Mouse (Mus musculus): ENCODE measurements around the gene Rbms3. TPM values are rescaled to one million over a fixed set of nuclear protein-coding genes. Genes with fewer than 3 reads are reported as not detected.

Rbms3 gene
- polyA plus RNA-seq, 1 experiment: 16.5 TPM

DNA sequence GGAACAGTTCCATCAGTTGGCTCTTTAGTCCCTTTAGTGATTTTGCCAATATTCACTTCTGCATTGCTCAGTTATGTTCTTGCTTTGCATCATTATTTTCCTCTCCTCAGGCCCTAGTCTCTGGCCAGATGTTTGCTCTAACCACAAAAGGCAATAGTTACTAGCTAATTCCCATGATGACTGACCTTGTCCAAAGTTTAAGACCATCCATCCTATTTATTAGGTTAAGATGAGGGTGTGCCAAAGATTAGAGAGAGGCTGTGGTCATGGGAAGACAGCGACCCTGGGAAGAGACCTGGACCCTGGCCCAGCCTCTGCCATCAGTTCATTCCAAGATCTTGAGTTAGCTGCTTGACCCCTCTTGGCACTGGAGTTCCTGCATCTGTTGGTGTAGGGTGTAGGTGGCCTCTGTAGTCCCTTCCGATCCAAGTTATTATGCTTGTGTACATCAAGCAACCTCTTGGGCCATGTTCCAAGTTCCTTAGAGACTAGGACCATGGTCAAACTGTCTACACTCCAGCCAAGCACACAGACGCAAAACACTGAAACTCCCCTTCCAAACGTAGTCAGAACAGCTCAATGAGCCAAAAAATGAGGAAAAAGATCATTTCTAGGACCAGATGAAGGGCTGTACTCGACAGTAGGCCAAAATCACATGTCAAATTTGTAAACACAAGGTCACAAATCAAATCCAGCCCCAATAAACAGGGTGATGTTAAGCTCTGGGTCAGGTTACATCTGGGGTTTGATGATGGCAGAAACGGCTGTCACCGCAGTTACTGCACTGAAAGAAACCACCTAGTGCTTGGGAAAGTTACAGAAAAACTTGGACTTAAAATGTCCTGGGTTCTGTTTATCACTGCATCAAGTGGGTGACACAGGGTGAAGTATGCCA, 782.2 kb downstream of the Rbms3 start:
- H3K4me3 ChIP-seq (ENCODE audit: insufficient read depth, low read depth, low read length): no peak overlapping the region
- peak; percentile 85 for DNase-seq
- no peaks in the 10 kb centered on the region for H3K4me1 ChIP-seq (ENCODE audit: control insufficient read depth, insufficient read depth, low read length)
- WGBS: 59% methylated on average over 7 of the region's 7 CpGs
- H3K27me3 ChIP-seq (replicated peaks; ENCODE audit: control insufficient read depth, insufficient read depth, low read length): no peaks in the 10 kb centered on the region
- TF ChIP-seq CTCF (conservative IDR thresholded peaks at IDR 0.05; ENCODE audit: insufficient read depth, insufficient read length, low read depth, low read length) (no peak), POLR2A (IDR thresholded peaks at IDR 0.05; ENCODE audit: low read depth, low read length) (no peak)
- no peaks in the 10 kb centered on the region for H3K36me3 ChIP-seq (ENCODE audit: control insufficient read depth, insufficient read depth, low read length)
- H3K27ac ChIP-seq (ENCODE audit: insufficient read depth, low read depth, low read length): peak overlapping the region; percentile 72

GRCm38 (mm10) chr9:116834949-116835348, 794.8 kb downstream of the Rbms3 start:
- 46% methylated on average over 8 of the region's 8 CpGs for WGBS
- no peaks in the 10 kb centered on the region for H3K27me3 ChIP-seq (replicated peaks; ENCODE audit: control insufficient read depth, insufficient read depth, low read length)
- no peak for TF ChIP-seq POLR2A (IDR thresholded peaks at IDR 0.05; ENCODE audit: low read depth, low read length)
- no peak for TF ChIP-seq CTCF (conservative IDR thresholded peaks at IDR 0.05; ENCODE audit: insufficient read depth, insufficient read length, low read depth, low read length)
- no peaks in the 10 kb centered on the region for H3K4me1 ChIP-seq (ENCODE audit: control insufficient read depth, insufficient read depth, low read length)
- no peak overlapping the region for H3K4me3 ChIP-seq (ENCODE audit: insufficient read depth, low read depth, low read length)
- H3K36me3 ChIP-seq (ENCODE audit: control insufficient read depth, insufficient read depth, low read length): no peaks in the 10 kb centered on the region
- H3K27ac ChIP-seq (ENCODE audit: insufficient read depth, low read depth, low read length): no peak overlapping the region
- DNase-seq: no peak

GRCm38 (mm10) chr9:116833677-116834076, 796.0 kb downstream of the Rbms3 start:
- Histone ChIP-seq H3K27me3 (replicated peaks; ENCODE audit: control insufficient read depth, insufficient read depth, low read length) (no peaks in the 10 kb centered on the region), H3K4me3 (ENCODE audit: insufficient read depth, low read depth, low read length) (no peak overlapping the region), H3K36me3 (ENCODE audit: control insufficient read depth, insufficient read depth, low read length) (no peaks in the 10 kb centered on the region), H3K27ac (ENCODE audit: insufficient read depth, low read depth, low read length) (no peak overlapping the region), H3K4me1 (ENCODE audit: control insufficient read depth, insufficient read depth, low read length) (no peaks in the 10 kb centered on the region)
- 61% methylated on average over 7 of the region's 7 CpGs for WGBS
- TF ChIP-seq POLR2A (IDR thresholded peaks at IDR 0.05; ENCODE audit: low read depth, low read length): no peak
- no peak for TF ChIP-seq CTCF (conservative IDR thresholded peaks at IDR 0.05; ENCODE audit: insufficient read depth, insufficient read length, low read depth, low read length)
- no peak for DNase-seq

- WGBS: 91% methylated on average over 1 of the region's 1 CpGs
- no peak for TF ChIP-seq CTCF (conservative IDR thresholded peaks at IDR 0.05; ENCODE audit: insufficient read depth, insufficient read length, low read depth, low read length)
- no peak for TF ChIP-seq POLR2A (IDR thresholded peaks at IDR 0.05; ENCODE audit: low read depth, low read length)
- no peak overlapping the region for H3K4me3 ChIP-seq (ENCODE audit: insufficient read depth, low read depth, low read length)
- H3K36me3 ChIP-seq (ENCODE audit: control insufficient read depth, insufficient read depth, low read length): no peaks in the 10 kb centered on the region
- no peak overlapping the region for H3K27ac ChIP-seq (ENCODE audit: insufficient read depth, low read depth, low read length)
- no peak for DNase-seq
- H3K27me3 ChIP-seq (replicated peaks; ENCODE audit: control insufficient read depth, insufficient read depth, low read length): no peaks in the 10 kb centered on the region
- no peaks in the 10 kb centered on the region for H3K4me1 ChIP-seq (ENCODE audit: control insufficient read depth, insufficient read depth, low read length)
Measured at GRCm38 (mm10) chr9:116832822-116833221, 796.9 kb downstream of the Rbms3 start.

- H3K4me3 ChIP-seq (ENCODE audit: insufficient read depth, low read depth, low read length): no peak overlapping the region
- H3K36me3 ChIP-seq (ENCODE audit: control insufficient read depth, insufficient read depth, low read length): no peaks in the 10 kb centered on the region
- TF ChIP-seq CTCF (conservative IDR thresholded peaks at IDR 0.05; ENCODE audit: insufficient read depth, insufficient read length, low read depth, low read length) (no peak), POLR2A (IDR thresholded peaks at IDR 0.05; ENCODE audit: low read depth, low read length) (no peak)
- DNase-seq: peak; percentile 48
- 47% methylated on average over 5 of the region's 5 CpGs for WGBS
- H3K27ac ChIP-seq (ENCODE audit: insufficient read depth, low read depth, low read length): no peak overlapping the region
- no peaks in the 10 kb centered on the region for H3K4me1 ChIP-seq (ENCODE audit: control insufficient read depth, insufficient read depth, low read length)
- no peaks in the 10 kb centered on the region for H3K27me3 ChIP-seq (replicated peaks; ENCODE audit: control insufficient read depth, insufficient read depth, low read length)
Measured at GRCm38 (mm10) chr9:116831386-116831785, 798.3 kb downstream of the Rbms3 start.

- H3K4me3 ChIP-seq (ENCODE audit: insufficient read depth, low read depth, low read length): no peak overlapping the region
- no peaks in the 10 kb centered on the region for H3K36me3 ChIP-seq (ENCODE audit: control insufficient read depth, insufficient read depth, low read length)
- H3K27me3 ChIP-seq (replicated peaks; ENCODE audit: control insufficient read depth, insufficient read depth, low read length): no peaks in the 10 kb centered on the region
- no peak for TF ChIP-seq POLR2A (IDR thresholded peaks at IDR 0.05; ENCODE audit: low read depth, low read length)
- no peak for TF ChIP-seq CTCF (conservative IDR thresholded peaks at IDR 0.05; ENCODE audit: insufficient read depth, insufficient read length, low read depth, low read length)
- H3K4me1 ChIP-seq (ENCODE audit: control insufficient read depth, insufficient read depth, low read length): no peaks in the 10 kb centered on the region
- no peak overlapping the region for H3K27ac ChIP-seq (ENCODE audit: insufficient read depth, low read depth, low read length)
- 92% methylated on average over 4 of the region's 4 CpGs for WGBS
- DNase-seq: no peak
Measured at GRCm38 (mm10) chr9:116829929-116830328, 799.8 kb downstream of the Rbms3 start.

DNA sequence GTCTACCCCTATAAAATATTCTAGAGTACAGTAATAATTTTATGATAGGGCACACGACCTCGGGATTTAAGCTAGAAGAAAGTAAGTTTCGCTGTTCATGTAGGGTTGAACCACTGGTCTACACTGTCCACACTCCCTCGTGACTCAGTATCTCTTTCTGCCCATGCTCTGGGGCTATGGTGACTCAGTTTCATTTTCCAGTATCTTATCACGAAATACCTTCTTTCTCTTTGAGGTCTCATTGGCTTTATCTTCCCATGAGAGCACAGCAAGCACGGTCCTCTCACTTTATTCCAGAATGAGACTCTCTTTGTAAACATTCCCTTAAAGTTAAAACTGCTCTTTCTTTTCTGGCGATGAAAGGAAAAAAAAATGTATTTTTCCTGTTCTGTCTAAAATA, 808.1 kb downstream of the Rbms3 start:
- no peak overlapping the region for H3K27ac ChIP-seq (ENCODE audit: insufficient read depth, low read depth, low read length)

More for the DNA sequence above, 808.1 kb downstream of the Rbms3 start:
- Histone ChIP-seq H3K36me3 (ENCODE audit: control insufficient read depth, insufficient read depth, low read length) (no peaks in the 10 kb centered on the region), H3K27me3 (replicated peaks; ENCODE audit: control insufficient read depth, insufficient read depth, low read length) (no peaks in the 10 kb centered on the region), H3K4me1 (ENCODE audit: control insufficient read depth, insufficient read depth, low read length) (no peaks in the 10 kb centered on the region), H3K4me3 (ENCODE audit: insufficient read depth, low read depth, low read length) (no peak overlapping the region)
- 92% methylated on average over 7 of the region's 7 CpGs for WGBS
- no peak for TF ChIP-seq POLR2A (IDR thresholded peaks at IDR 0.05; ENCODE audit: low read depth, low read length)
- TF ChIP-seq CTCF (conservative IDR thresholded peaks at IDR 0.05; ENCODE audit: insufficient read depth, insufficient read length, low read depth, low read length): no peak
- DNase-seq: no peak
